Mouse (Mus musculus): ENCODE measurements at regions not wholly inside any gene's neighbourhood (a gene's known extent, or its start where the extent isn't known, plus 50 kb on each side); places are given as distances from the start of the nearest gene placed in this dataset.

DNA sequence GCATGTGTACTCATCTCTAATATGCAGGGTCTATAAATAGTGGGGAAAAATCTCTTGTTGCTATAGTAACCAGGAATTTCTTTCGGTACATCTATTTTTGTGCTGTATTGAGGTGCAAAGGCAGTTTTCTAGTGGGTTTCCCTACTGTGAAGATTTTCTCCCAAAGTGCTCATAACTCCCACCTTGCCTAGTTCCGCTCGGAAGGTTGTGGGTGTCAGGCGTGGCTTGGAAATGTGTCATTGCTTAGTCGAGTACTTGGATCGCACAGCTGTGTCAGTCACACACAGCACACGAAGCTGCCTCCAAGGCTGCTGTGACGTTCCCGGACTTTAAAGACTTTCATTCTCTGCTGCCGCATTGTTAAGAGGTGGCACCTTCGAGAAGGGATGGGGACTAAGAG is 450.4 kb upstream of the BB014433 start:
- ATAC-seq (replicated peaks; ENCODE audit: low read depth, poor library complexity, severe bottlenecking): no peak

DNA sequence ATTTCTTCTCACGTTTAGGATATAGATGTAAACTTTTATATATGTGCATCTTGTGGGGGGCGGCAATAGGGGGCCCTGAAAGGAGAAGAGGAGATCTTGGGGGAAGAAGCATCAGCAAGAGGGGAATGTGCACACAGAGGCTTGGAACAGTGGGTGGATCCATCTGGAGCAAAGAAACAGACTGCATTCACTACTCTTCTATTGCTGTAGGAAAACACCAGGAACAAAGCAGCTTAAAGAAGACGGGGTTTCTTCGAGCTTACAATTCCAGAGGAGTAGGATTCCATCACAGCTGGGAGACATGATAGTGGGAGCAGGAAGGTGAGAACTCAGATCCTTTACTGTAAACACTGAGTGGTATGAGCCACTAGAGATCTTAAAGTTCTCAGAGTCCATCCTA is 444.9 kb upstream of the BB014433 start:
- ATAC-seq (replicated peaks; ENCODE audit: low read depth, poor library complexity, severe bottlenecking): no peak

DNA sequence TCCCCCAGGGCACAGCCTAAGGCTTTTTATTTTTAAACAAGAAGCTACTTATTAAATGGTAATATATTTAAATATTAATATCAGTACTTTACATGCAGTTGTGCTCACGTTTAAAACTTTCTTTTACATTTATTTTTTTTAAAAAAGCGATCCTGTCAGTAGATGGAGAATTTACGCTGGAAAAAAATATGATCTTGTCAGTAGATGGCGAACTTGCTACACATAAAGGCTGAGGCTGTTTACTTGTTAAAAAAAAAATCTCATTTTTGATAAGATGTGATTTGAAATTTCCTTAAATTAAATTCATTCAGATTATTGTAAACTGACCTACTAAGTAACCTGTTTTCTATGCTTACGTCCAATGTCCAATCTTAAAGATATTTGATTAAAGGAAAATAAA is 441.7 kb upstream of the BB014433 start:
- no peak for ATAC-seq (replicated peaks; ENCODE audit: low read depth, poor library complexity, severe bottlenecking)

DNA sequence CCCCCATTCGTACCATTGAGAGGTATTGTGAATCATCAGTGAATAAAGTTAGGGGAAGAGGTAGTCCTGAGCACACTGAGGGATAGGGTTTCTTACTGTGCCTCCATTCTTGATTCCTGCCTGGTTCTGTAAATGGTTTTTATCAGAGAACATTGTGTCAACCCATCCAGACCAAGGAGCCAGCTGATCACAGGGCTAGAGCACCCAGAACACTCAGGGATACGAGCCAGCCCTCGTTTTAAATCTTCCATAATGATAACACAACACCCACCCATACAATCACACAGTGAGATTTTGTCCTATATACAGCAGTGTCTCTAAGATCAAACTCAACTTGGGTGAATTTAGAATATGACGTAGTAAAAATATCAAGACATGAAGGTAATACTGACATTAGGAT is 424.7 kb upstream of the BB014433 start:
- ATAC-seq (replicated peaks; ENCODE audit: low read depth, poor library complexity, severe bottlenecking): no peak

DNA sequence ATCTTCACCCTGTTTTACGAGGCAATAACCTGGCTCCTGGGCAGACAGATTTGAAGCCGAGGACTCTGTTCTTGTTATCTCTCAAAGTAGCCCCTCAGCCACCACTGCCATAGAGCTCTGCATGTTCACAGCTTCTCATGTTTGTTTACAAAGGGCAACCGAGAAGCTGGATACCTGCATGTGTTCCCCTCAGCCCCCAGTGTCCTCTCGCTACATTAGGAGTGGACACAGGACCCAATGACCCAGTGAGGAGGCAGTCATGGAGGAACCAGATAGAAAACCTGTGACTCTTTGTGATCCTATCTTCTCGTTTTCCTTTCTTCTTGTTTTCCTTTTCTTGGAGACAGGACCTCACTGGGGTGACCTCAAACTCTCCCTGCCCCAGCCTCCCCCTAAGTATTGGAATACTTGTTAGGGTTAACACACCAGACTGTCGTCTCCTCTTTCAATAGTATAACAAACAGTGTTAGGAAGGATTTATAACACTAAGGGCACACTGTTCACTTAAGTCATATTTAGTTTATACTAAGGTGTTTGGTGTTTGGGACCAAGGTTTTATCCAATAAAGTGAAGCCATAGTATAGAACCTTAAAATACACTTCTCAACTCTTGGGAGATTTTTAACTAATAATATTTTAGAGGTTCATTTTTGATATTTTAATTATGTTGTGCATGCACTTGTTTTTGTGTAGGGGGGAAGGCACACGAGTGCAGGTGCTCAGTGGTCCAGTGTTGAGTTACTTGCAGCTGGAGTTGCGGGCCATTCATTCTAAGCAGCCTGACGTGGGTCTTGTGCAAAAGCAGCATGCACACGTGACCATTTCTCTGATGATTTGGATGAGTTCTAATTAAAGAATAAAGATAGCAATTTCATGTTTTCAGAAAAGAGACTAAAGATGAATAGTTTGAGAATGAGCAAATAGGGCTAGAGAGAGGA is 422.9 kb upstream of the BB014433 start:
- no peak for ATAC-seq (replicated peaks; ENCODE audit: low read depth, poor library complexity, severe bottlenecking)

DNA sequence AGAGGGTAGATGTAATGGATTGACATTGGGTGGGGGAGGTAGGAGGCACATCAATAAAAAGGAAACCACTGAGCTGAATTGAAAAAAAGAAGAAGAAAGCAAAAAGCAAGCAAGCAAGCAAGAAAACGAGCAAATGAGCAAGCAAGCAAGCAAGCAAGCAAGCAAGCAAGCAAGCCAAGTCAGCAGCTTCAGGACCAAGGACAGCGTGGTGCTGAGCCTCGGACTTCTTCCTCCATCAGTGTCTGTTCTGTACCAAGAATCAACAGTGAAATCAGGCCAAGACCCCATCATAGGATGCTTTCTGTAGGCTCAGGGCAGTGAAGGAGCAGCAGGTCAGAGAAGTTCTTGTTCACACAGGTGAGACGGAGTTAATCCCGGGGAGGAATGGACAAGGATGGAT is 392.7 kb upstream of the BB014433 start:
- no peak for ATAC-seq (replicated peaks; ENCODE audit: low read depth, poor library complexity, severe bottlenecking)

DNA sequence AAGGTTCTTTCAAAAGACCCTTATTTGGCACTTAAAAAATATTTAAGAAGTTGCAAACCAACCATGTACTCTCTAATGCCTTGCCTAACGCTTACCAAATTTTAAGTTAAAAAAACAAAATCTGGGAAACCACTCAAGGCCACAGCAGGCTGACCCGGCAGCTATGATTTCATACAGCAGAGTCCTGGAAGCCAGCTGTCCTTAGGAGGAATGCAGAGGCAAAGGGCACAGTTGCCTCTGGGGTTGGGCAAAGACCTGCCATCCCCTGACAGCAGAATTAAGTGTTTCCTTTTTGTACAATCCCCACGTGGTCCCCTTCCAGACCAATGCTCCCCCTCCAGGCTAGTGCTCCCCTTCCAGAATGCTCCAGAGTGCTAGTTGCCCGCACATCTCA is 348.8 kb upstream of the BB014433 start:
- no peak for ATAC-seq (replicated peaks; ENCODE audit: low read depth, poor library complexity, severe bottlenecking)

DNA sequence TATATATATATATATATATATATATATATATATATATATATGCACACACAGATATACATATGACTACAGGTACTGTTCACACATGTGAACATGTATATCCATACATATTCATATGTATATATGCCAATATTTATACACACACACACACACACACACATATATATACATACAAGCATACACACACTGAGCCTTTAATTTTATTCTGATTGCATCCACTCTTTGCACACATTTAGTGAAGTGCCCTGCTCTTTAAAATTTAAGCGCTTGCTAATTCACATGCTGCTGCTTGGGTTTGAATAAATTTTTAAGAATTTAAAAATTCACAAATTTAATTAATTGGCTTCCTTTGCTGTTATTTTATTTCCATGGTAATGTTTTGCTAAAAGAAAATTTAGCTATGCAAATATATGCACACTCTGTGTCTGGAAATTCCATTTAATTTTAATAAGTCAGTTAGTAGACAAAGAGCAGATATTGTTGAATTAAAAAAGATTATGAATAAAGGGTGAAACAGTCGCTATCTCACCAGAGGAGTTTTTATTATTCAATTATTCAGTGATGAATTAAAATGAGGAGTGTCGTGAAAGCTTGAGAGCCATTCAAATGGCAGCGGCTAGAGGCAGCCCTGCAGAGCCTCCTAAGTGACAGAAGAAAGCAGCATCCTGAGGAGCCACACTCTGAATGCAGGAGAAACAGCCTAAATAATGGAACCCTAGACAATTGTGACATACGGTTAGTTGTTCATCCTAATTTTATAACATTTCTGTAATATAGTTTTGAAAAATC is 348.3 kb upstream of the BB014433 start:
- no peak for ATAC-seq (replicated peaks; ENCODE audit: low read depth, poor library complexity, severe bottlenecking)

DNA sequence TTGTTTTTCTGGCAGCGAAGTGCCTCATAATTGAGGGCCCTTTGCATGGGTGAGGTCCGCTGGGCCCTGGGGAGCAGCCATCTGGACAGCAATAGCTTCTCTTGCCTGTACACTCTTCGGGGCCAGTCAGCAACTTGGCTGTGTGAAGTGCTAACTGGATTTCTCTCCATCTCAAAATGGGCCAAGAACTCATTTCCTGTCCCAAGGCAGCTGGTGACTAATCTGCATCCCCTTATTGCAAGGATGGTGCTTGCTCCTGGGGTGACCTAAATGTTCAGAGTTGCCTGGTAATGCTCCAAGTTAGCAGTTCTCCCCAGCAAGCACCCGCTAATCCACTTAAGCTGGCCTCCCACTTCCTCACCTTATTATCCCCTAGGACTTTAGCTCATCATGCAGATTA is 346.2 kb upstream of the BB014433 start:
- ATAC-seq (replicated peaks; ENCODE audit: low read depth, poor library complexity, severe bottlenecking): no peak

DNA sequence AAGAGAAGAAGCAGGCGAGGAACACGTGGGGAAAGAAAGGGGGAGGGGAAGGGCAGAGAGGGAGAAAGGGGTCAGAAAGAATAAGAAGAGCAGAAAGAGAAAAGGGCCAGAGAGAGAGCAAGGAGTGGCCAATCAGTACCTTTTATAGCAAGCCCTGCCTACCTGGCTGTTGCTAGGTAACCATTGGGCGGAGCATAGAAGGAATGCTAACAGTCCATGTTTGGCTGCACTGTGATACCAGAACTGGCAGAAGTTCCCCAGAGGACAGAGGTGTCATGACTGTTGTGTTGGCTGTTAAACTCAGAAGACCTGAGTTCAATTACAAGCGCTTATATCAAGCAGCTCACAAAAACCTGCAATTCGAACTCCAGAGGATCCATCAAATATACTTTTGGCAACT is 342.9 kb upstream of the BB014433 start:
- ATAC-seq (replicated peaks; ENCODE audit: low read depth, poor library complexity, severe bottlenecking): no peak

DNA sequence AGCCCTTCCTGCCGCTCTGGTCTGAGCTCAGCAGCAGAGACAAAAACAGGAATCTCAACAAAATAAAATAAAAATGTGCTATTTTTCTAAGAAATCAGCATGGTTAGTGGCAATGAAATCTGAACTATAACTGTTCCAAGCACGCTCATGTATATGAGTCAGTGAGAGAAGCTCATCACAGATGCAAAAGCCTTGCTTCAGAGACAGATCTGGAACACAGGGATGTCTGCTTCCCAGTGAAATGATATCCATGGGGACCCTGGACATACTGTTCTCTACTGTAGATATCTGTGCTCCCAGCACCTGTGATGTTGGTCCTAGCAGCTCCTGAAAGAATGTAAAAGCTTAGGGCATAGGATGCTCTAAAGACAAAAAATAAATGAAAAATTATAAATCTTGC is 321.2 kb upstream of the BB014433 start:
- no peak for ATAC-seq (replicated peaks; ENCODE audit: low read depth, poor library complexity, severe bottlenecking)

DNA sequence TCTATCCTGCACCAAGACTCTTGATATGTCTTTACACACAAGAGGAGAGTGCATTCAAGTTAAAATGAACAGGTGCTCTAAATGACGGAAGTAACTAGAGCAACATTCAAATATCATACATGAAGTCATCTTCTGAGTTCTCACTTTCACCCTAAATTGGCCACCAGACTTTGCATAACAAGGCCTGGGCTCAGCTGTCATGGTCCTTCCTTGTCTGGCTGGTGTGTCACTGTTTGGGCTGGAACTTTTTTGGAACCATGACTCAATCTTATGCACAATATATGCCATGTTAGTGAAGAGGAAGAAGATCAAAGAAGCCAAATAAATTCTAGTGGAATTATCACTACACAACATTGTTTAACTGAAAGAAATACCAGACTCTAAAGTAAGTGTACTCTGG is 318.7 kb upstream of the BB014433 start:
- no peak for ATAC-seq (replicated peaks; ENCODE audit: low read depth, poor library complexity, severe bottlenecking)

DNA sequence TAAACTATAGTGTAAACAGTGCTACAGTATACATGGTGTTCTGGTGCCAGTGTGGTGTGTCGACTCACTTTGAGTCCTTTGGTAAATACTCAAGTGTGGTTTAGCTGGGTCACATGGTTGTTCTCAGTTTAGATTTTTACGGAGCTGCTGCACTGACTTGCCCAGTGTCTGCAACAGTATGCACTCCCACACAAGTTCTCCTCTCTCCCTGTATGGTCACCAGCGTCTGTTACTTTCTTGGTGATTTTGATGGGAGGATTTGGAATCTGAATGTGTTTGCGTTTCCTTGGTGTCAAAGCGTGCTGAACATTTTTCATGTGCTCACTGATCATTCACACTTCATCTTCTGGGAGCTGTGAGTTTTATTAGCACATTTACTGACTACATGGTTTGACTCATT is 298.3 kb upstream of the BB014433 start:
- ATAC-seq (replicated peaks; ENCODE audit: low read depth, poor library complexity, severe bottlenecking): no peak

DNA sequence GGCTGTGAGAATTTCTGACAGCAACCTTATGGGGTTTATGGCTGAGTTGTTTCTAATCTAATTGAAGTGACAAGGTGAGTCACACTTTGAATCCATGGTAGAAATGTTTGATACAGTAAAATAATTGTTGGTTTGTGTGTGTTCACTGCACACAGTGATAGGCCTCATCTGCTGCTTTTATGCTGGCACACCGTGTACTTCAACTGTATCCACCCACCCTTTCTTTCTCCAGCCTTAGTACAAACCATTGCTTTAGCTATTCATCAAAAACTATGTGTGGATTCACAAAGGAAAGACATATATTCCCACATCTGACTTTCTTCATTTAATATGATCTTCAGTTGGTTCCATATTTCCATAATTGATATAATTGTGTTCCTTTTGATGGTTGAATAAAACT is 297.7 kb upstream of the BB014433 start:
- ATAC-seq (replicated peaks; ENCODE audit: low read depth, poor library complexity, severe bottlenecking): no peak

DNA sequence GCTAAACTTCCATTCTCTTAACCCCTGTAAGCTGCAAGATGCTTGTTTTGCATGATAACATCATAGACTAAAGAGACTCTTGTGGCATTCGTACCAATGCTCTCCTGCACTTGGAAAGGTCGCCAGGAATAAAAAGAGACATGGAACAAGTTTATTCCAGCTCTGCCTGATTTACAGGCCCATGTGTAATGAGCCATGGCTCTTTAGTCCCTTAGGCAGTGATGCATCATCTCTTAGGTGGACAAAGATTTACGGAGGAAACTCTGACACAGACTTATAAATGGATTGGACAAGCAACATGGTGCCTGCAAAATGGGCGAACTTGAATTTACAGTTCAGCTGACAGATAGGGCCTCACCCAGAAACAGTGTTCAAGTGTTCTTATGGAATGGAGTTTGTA is 288.7 kb upstream of the BB014433 start:
- ATAC-seq (replicated peaks; ENCODE audit: low read depth, poor library complexity, severe bottlenecking): no peak

DNA sequence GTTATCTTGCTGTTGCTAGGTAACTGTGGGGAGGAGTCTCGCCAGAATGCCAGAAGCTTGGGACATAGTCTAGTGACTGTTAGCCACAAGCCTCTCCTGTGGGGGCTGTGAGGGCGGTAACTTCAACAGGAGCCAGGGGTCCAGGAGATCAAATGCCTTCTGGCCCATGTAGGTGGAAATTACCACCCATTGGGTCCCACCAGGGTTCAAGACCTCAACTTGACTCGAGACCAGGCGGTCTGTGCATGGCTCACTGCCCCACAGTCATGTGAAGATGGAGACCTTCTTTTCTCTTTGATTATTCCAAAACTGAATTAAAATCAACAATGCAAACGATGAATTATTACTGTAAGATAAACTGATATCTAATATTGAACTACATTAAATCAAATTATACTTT is 281.4 kb upstream of the BB014433 start:
- no peak for ATAC-seq (replicated peaks; ENCODE audit: low read depth, poor library complexity, severe bottlenecking)

DNA sequence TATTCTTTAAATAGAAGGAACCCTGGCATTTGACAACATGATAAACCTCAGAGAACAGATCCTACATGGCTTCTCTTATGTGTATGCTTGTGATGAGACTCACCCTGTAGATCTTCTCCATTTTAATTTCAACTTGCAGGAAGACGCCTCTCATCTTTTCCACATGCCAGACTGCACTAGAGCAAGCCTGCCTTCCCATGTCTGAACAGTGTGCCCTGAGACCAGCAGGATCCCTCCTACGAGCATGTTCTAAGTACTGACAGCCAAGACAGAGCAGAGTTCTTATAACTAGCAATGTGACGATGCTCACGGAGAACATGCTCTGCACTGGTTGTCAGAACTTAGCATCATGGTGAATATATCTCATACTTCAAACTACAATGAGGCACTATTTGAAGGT is 277.5 kb upstream of the BB014433 start:
- no peak for ATAC-seq (replicated peaks; ENCODE audit: low read depth, poor library complexity, severe bottlenecking)

DNA sequence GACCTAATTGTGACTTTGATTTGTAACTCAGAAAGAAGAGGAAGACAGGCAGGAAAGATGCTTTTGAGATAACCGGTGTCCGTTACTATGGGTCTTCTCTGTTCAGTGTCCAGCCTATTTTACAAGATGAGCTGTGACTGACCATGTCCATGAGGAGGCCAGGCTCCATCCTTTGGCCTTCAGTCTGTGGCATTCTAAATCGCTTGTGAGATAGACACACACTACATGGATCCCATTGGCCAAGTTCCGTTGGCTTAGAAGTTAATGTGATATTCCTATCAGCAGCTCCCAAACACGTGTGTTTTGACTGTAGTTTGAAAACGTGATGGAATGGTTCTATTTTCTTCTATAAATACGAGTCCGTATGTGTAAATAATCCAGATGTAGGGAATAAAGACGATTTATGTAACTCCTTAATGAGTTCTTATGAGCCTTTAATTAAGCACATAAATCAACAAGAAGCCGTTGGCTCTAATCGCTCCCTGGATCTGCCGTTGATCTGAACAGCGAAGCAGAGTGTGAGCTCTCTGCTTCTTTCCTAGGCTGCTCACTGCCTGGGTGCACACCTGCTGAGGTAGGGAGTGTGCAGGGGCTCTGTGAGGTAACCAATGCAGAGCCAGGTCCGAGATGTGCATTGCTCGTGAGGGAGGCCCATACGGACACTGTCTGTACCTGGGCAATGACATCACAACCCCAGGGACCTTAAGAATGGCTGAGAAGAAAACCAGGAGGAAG is 272.4 kb upstream of the BB014433 start:
- no peak for ATAC-seq (replicated peaks; ENCODE audit: low read depth, poor library complexity, severe bottlenecking)

DNA sequence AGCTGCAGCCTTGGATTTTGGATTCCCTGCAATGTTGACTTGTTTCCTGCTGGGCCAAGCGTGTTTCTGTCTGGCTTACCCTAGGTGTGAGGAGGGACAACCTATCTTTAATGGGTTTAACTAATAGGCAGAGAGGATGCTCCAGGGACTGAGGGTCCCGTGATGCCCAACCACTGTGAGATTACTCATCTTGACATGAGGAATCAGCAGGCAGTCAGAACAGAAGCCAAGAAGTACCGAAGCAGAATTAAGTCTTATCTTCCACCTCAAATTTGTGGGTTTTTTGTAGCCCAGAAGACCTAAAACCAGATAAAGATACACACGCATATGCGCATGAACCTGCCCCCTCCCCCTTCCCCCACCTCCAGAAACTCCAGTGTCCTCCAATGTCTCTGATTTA is 267.6 kb upstream of the BB014433 start:
- ATAC-seq (replicated peaks; ENCODE audit: low read depth, poor library complexity, severe bottlenecking): no peak

DNA sequence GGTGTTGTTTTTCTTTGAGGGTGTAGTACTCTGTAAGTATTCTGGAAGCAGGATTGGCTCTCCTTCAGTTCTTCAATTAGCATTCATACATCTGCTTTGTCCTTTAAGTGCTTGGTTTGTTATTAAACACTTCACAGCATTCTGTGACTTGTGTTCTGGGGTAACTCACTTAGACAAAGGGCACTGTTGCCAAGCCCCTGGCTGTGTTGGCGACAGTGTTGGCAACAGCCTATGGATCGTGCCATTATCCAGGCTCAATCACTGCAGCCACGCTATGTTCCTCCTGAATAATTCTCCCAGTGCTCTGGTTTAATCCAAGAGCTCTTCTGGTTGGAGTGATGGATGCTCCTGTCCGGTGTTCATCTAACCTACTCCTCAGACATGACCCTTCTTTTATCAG is 265.6 kb upstream of the BB014433 start:
- ATAC-seq (replicated peaks; ENCODE audit: low read depth, poor library complexity, severe bottlenecking): no peak

DNA sequence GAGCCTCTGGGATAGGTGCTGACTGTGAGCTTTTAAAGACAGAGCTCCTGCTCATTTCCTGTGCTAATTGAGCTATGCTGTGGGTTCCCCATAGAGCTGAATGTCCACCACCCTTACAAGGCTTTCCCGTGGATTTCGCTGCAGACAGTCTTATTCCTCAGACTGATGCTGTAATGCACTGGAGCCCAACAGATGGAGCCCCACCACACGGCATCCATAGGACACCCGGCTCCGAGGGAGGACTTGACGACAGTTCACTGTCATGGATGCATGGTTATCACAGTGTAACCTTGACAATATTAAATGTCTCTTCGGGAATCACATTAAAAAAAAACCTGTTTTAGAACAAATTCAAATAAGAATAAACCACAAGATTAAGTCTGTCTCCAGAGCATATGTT is 265.2 kb upstream of the BB014433 start:
- ATAC-seq (replicated peaks; ENCODE audit: low read depth, poor library complexity, severe bottlenecking): no peak
